Mouse (Mus musculus) limb, embryonic 11.5 days (tissue): ENCODE results near the gene Robo4. TPM values are rescaled to one million over a fixed set of nuclear protein-coding genes. Genes with fewer than 3 reads are reported as not detected.

ENCODE experiments used
- ATAC-seq: fragments of 200-750 bp; cut with Nextera tagmentation; 2 replicates; pipeline ENCODE4 v1.8.0; 2017; ENCODE audit warnings: low read depth; ENCODE audit not compliant: insufficient number of reproducible peaks, low FRiP score, low TSS enrichment
- DNase-seq: peaks from one replicate; pipeline ENCODE4 v3.0.0-alpha.2; 2015; ENCODE audit warnings: low spot score
- H3K27ac ChIP-seq: fragments of 300-500 bp; sonication (generic); replicated peaks from 2 replicates; pipeline ENCODE4 v1.5.1; 2014; ENCODE audit warnings: low read depth, mild to moderate bottlenecking, low read length
- H3K27me3 ChIP-seq: fragments of 300-500 bp; sonication (generic); 2 replicates; pipeline ENCODE4 v1.6.1; 2014; ENCODE audit warnings: mild to moderate bottlenecking, low read length, mixed read lengths; ENCODE audit not compliant: control insufficient read depth, insufficient read depth
- H3K36me3 ChIP-seq: fragments of 300-500 bp; sonication (generic); 2 replicates; pipeline ENCODE4 v1.6.1; 2014; ENCODE audit warnings: mild to moderate bottlenecking, low read length, moderate library complexity, mixed read lengths; ENCODE audit not compliant: control insufficient read depth, insufficient read depth
- H3K4me1 ChIP-seq: fragments of 300-500 bp; sonication (generic); 2 replicates; pipeline ENCODE4 v1.6.1; 2014; ENCODE audit warnings: low read length, mixed read lengths; ENCODE audit not compliant: control insufficient read depth, insufficient read depth
- H3K4me2 ChIP-seq: fragments of 300-500 bp; sonication (generic); 2 replicates; pipeline ENCODE4 v1.6.1; 2014; ENCODE audit warnings: low read depth, mild to moderate bottlenecking, moderate library complexity; ENCODE audit not compliant: severe bottlenecking
- H3K4me3 ChIP-seq: fragments of 300-500 bp; sonication (generic); 2 replicates; pipeline ENCODE4 v1.5.1; 2014; ENCODE audit warnings: low read depth, low read length
- H3K9ac ChIP-seq: fragments of 300-500 bp; sonication (generic); 2 replicates; pipeline ENCODE4 v1.6.1; 2014; ENCODE audit warnings: mild to moderate bottlenecking, low read length
- H3K9me3 ChIP-seq: fragments of 300-500 bp; sonication (generic); 2 replicates; pipeline ENCODE4 v1.6.1; 2016; ENCODE audit warnings: low read length; ENCODE audit not compliant: control insufficient read depth
- WGBS: fragments of 180-500 bp; shearing (Covaris S2); extraction: QIAGEN DNeasy Blood & Tissue Kit; methylation state at CpG from one replicate; pipeline ENCODE4 v1.1.7; 2014; 5-methylcytosine and 5-hydroxymethylcytosine counted together
- polyA plus RNA-seq: library from polyadenylated mRNA; unstranded; fragments of >200 nt; fragmentation: Nextera tagmentation; extraction: Ambion mirVana; gene quantifications from 2 replicates; pipeline ENCODE4 v1.2.1, GENCODE M21; 2014

Robo4 gene
- polyA plus RNA-seq, 1 experiment from 2014 or later, result 9.0 TPM

- Histone ChIP-seq H3K4me1 (peaks cover 3% of the 10 kb centered on the region; the same call in 1 of the 2 replicates), H3K36me3 (no peaks in the 10 kb centered on the region), H3K4me2 (peak overlapping the region; percentile 24; the same call in 1 of the 2 replicates), H3K27me3 (peaks cover 5% of the 10 kb centered on the region; the same call in 1 of the 2 replicates), H3K27ac (no peak overlapping the region), H3K4me3 (no peak overlapping the region), H3K9me3 (no peaks in the 10 kb centered on the region), H3K9ac (no peak overlapping the region)
- no peak for ATAC-seq
- WGBS, result 15% methylated on average over 19 of the region's 19 CpGs
- peak; percentile 61 for DNase-seq
These were observed 6.3 kb downstream of the Robo4 start for GRCm38 (mm10) chr9:37407850-37408502.

DNA sequence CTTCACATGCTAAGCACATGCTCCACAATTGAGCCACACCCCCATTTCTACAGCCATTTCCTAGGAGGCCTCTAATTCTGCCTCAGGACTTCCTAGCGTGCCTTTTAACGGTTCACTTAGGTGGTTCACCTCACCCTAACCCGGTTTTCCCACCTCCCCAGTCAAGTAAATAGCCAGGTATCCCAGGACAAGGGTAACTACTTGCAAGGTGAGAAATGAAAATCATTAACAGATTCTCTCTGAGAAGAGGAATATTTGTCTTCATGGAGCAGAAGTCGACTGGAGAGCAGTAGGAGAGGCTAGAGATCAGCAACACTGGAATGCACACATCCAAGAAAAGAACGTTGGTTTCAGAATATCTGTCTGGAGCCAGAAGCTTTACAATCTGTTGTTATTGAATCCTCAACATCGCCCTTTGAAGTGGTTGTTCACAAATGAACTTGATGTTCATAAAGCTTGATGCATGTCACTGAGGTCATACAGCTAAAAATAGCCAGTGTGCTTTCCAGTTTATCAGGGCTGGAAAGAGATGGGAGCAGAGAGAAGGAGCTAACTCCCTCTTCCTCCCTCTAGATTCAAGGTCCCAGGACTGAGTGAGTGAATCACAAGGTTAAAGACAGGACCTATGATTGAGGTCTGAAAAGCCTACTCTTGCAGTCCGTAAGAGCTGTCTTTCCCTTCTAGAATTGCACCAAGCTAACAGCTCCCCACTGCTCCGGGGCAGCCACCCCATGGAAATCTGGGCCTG, 8.2 kb downstream of the Robo4 start:
- Histone ChIP-seq H3K27ac (no peak overlapping the region), H3K9me3 (no peaks in the 10 kb centered on the region), H3K27me3 (peaks cover 5% of the 10 kb centered on the region; the same call in 1 of the 2 replicates), H3K4me2 (no peak overlapping the region), H3K4me3 (no peak overlapping the region), H3K9ac (no peak overlapping the region), H3K4me1 (peaks cover 3% of the 10 kb centered on the region; the same call in 1 of the 2 replicates), H3K36me3 (no peaks in the 10 kb centered on the region)
- ATAC-seq, result no peak
- DNase-seq, result no peak
- WGBS, result 74% methylated on average over 8 of the region's 8 CpGs

DNA sequence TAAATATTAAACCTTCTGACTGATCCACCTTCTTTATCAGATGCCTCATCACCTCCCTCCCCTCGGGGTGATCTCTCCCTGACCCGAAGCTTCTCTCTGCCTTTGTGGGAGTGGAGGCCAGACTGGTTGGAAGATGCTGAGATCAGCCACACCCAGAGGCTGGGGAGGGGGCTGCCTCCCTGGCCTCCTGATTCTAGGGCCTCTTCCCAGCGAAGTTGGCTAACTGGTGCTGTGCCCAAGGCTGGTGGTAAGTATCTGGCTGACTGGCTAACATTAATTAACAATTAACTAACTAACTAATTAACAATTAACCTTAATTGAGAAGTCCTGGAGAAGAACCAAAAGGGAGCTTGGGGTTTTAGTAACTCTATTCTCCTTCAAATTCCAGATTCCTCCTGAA, 11.3 kb downstream of the Robo4 start:
- 63% methylated on average over 3 of the region's 3 CpGs for WGBS
- peaks cover 5% of the 10 kb centered on the region; the same call in 1 of the 2 replicates for H3K27me3 ChIP-seq
- H3K4me3 ChIP-seq, result no peak overlapping the region
- no peak overlapping the region for H3K27ac ChIP-seq
- no peak for DNase-seq
- ATAC-seq, result no peak
- peaks cover 2% of the 10 kb centered on the region; the same call in 1 of the 2 replicates for H3K4me1 ChIP-seq
- no peak overlapping the region for H3K4me2 ChIP-seq
- H3K9ac ChIP-seq, result no peak overlapping the region
- H3K36me3 ChIP-seq, result no peaks in the 10 kb centered on the region
- H3K9me3 ChIP-seq, result no peaks in the 10 kb centered on the region

DNA sequence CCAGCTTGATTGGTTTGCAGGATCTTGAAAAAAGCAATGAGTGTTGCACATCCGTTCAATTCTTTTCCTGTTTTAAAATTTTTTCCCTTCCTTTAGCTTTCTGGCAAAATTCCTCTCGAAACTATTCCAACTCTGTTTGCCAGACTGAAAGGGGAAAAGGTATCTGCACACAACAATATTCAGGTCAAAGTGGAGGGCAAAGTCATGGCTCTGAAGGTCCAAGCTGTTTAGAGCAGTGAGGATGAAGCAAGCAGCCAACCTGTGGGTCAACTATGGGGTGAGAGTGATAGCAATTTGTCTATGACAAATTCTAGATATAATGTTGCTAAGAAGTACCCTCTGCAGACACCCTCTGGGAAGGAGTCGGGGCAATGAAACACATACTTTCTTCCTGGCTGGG, 13.0 kb downstream of the Robo4 start:
- DNase-seq, result no peak
- WGBS, result 84% methylated on average over 3 of the region's 3 CpGs
- Histone ChIP-seq H3K4me1 (no peaks in the 10 kb centered on the region), H3K36me3 (no peaks in the 10 kb centered on the region), H3K4me2 (no peak overlapping the region), H3K9me3 (no peaks in the 10 kb centered on the region), H3K4me3 (no peak overlapping the region), H3K27me3 (no peaks in the 10 kb centered on the region), H3K9ac (no peak overlapping the region), H3K27ac (no peak overlapping the region)
- no peak for ATAC-seq

GRCm38 (mm10) chr9:37418791-37419190, 17.1 kb downstream of the Robo4 start:
- no peak overlapping the region for H3K27ac ChIP-seq
- no peaks in the 10 kb centered on the region for H3K36me3 ChIP-seq
- no peak overlapping the region for H3K4me2 ChIP-seq
- H3K4me1 ChIP-seq, result no peaks in the 10 kb centered on the region
- H3K9me3 ChIP-seq, result no peaks in the 10 kb centered on the region
- no peak overlapping the region for H3K9ac ChIP-seq
- H3K27me3 ChIP-seq, result no peaks in the 10 kb centered on the region
- DNase-seq (no peak), ATAC-seq (no peak)
- WGBS, result 76% methylated on average over 4 of the region's 4 CpGs
- H3K4me3 ChIP-seq, result no peak overlapping the region

DNA sequence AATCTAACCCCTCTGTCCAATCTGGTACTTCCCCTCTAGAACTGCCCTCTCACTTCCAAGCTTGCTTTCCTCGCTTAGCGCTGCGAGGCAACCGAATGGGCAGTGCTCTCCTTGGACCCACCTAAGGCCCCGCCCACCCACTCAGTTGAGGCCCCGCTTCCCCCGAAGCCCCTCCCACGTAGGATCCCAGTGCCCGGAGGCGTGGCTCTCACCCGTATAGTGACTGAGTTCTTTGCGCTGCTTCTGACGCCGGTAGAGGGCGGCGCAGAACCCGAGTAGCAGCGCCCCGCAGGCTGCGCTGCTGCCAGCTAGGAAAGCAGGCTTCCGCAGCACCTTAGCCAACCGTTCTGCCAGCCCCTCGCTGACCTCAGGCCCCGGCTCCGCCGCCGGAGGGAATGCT, 19.0 kb downstream of the Robo4 start:
- H3K4me1 ChIP-seq, result no peaks in the 10 kb centered on the region
- ATAC-seq, result peak; percentile 89
- no peak overlapping the region for H3K9ac ChIP-seq
- H3K27ac ChIP-seq, result no peak overlapping the region
- WGBS, result under 1% methylated on average over 27 of the region's 27 CpGs
- H3K4me2 ChIP-seq, result peak overlapping the region; percentile 51
- peak; percentile 93 for DNase-seq
- H3K4me3 ChIP-seq, result peak overlapping the region; percentile 16; the same call in 1 of the 2 replicates
- no peaks in the 10 kb centered on the region for H3K27me3 ChIP-seq
- no peaks in the 10 kb centered on the region for H3K9me3 ChIP-seq
- no peaks in the 10 kb centered on the region for H3K36me3 ChIP-seq

- Histone ChIP-seq H3K4me2 (peak overlapping the region; percentile 51; the same call in 1 of the 2 replicates), H3K27ac (no peak overlapping the region), H3K36me3 (no peaks in the 10 kb centered on the region), H3K9ac (no peak overlapping the region), H3K27me3 (no peaks in the 10 kb centered on the region), H3K9me3 (no peaks in the 10 kb centered on the region), H3K4me1 (no peaks in the 10 kb centered on the region), H3K4me3 (0 out of 2 replicates have a peak overlapping the region, but pooled peaks have one; percentile 16)
- 23% methylated on average over 12 of the region's 12 CpGs for WGBS
- peak; percentile 47 for DNase-seq
- ATAC-seq, result no peak
These were observed 19.5 kb downstream of the Robo4 start for GRCm38 (mm10) chr9:37421239-37421638.

DNA sequence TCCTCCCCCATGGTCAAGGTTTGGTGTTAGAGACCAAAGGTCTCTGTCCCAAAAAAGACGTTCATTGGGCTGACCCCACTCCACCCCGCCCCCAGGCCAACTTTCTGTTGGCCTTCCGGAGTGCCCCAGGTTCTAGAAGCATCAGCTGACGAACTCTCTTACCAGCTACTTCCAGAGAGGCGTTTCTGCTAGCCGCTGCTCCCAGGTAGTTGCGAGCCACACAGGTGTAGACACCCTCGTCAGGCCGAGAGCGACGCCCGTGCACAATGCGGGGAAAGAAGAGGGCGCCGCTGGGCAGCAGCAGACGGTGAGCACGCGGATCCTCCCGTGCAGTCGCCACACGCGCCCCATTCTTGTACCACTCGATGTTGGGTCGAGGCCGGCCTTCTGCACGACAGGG, 27.6 kb downstream of the Robo4 start:
- Histone ChIP-seq H3K36me3 (no peaks in the 10 kb centered on the region), H3K27ac (no peak overlapping the region), H3K9me3 (no peaks in the 10 kb centered on the region), H3K4me1 (peaks cover 6% of the 10 kb centered on the region), H3K4me2 (no peak overlapping the region), H3K27me3 (peaks cover 65% of the 10 kb centered on the region), H3K9ac (no peak overlapping the region), H3K4me3 (no peak overlapping the region)
- no peak for DNase-seq
- ATAC-seq, result no peak
- WGBS, result 9% methylated on average over 26 of the region's 26 CpGs
